Mouse (Mus musculus) thymus, adult 2 months (tissue): ENCODE measurements around the gene H2-Ob.

Experiments
- CTCF ChIP-seq: fragments of 200-500 bp; IDR thresholded peaks from 2 replicates; pipeline ENCODE4 v1.5.1; 2012; ENCODE audit warnings: mild to moderate bottlenecking, control low read depth, low read length, moderate library complexity, borderline replicate concordance; ENCODE audit not compliant: control insufficient read depth, poor library complexity, insufficient read depth; ENCODE audit errors: extremely low read depth
- POLR2A ChIP-seq: fragments of 200-500 bp; IDR thresholded peaks from 2 replicates; pipeline ENCODE4 v1.6.1; 2012; ENCODE audit warnings: mild to moderate bottlenecking, low read length, control low read depth, moderate library complexity; ENCODE audit not compliant: control insufficient read depth, poor library complexity, insufficient read depth; ENCODE audit errors: extremely low read depth

DNA sequence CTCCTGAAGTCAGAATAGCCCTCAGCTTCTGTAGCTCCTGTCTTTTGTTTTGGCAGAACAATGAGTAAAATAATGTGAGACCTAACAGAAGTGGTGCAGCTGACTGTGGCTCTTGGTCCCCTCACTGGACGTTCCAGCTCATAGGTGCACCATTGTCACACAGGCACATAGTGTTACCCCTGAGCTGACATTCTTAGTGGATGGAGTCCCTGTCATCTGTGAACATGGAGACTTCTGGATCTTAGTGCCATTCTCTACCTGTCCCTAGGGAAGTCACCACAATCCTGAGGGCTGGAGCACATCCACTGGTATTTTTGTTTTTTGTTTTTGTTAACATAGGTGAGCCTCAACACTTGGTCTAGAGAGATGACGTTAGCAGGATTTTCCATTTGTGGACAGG lies 32.2 kb downstream of the H2-Ob start:
- TF ChIP-seq CTCF, result no peak
- no peak for TF ChIP-seq POLR2A
